22 mouse cellular contexts compared by ENCODE assay signal in the genomic region with DNA sequence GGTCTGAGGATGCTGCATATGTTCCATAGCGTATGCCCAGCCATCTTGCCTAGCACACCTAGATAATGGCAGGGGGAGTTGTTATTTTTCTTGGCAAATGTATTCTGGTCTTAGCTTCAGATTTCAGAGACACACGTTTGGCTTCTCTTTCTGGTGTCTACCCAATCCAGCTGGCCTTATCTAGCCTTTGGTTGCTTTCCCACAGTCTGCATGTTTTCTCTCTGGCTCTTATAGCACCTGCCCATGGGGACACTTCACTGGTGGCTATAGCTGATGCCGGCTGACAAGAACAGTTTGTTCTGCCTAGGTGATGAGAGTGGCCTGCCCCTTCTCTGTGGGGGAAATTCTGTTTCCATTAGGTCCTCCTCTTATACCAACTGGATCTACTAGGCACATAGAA.
A peak's percentile ranks its signal among the peaks of the same experiment; 100 is the strongest.
DNase-seq lines count a peak whose midpoint lies in the region; ATAC-seq lines count a peak whose summit lies in the region.
"Had no signal": no experiment of that assay in that cellular context is flagged by ENCODE, and none has a peak within 500 bp of the region (broad histone marks: within the 10 kb centered on the region; RNA-seq: fewer than 3 reads in every experiment).

No protein-coding gene starts in this region.

- ATAC-seq in kidney, embryonic 15.5 days (replicated peaks; ENCODE audit: low FRiP score), result no peak
- ATAC-seq: activated CD4-positive, CD25-positive, alpha-beta regulatory T cell, adult 4 months; CD4-positive, CD25-positive, alpha-beta regulatory T cell, adult 4 months; Patski had no signal

- peak; percentile 43 to 57 for DNase-seq in cerebellum, postnatal 10 days
- no peak for DNase-seq in cerebellum, adult 18-20 months
- DNase-seq in cerebellum, postnatal 14 days, result peak; percentile 35 to 53
- no peak for DNase-seq in cerebellum, adult 11 months
- peak; percentile 3 for DNase-seq in brain, adult 2 months (ENCODE audit: low read depth, low spot score)
- DNase-seq: adrenal gland, adult 2 months; adrenal gland, adult 8-10 months; adrenal gland, postnatal 10 days; adrenal gland, postnatal 14 days; adrenal gland, postnatal 25 days; adrenal gland, postnatal 36 days; B cell, adult 2 months; cerebellum, adult 11-12 months; cerebellum, adult 2 months; cerebellum, adult 8-10 months; cerebellum, adult 9-10 months had no signal

- H3K36me3 ChIP-seq in kidney, embryonic 15.5 days, result no peaks in the 10 kb centered on the region
- H3K36me3 ChIP-seq: G1E had no signal

- WGBS in kidney, embryonic 15.5 days, result 78% methylated on average over 3 of the region's 3 CpGs

- no peak overlapping the region for H3K27ac ChIP-seq in kidney, embryonic 15.5 days

- H3K9ac ChIP-seq in kidney, embryonic 15.5 days, result no peak overlapping the region

- no peaks in the 10 kb centered on the region for H3K4me1 ChIP-seq in kidney, embryonic 15.5 days

- H3K4me3 ChIP-seq in kidney, embryonic 15.5 days (replicated peaks), result no peak overlapping the region

- H3K4me2 ChIP-seq in kidney, embryonic 15.5 days, result no peak overlapping the region

- H3K27me3 ChIP-seq in kidney, embryonic 15.5 days, result no peaks in the 10 kb centered on the region
- H3K27me3 ChIP-seq: CH12.LX had no signal

- no peaks in the 10 kb centered on the region for H3K9me3 ChIP-seq in kidney, embryonic 15.5 days (replicated peaks)
- H3K9me3 ChIP-seq: G1E had no signal

Comparison
In these comparisons a context has a peak if more than half of its experiments do, and no peak if none do; other contexts are left out.
1. DNase-seq: peak in cerebellum, postnatal 10 days (2 of 2), cerebellum, postnatal 14 days (2 of 2) and brain, adult 2 months (single experiment); none in cerebellum, adult 18-20 months (0 of 2) and cerebellum, adult 11 months (single experiment).